Mouse (Mus musculus) adrenal gland, adult (tissue): ENCODE measurements at regions not wholly inside any gene's neighbourhood (a gene's known extent, or its start where the extent isn't known, plus 50 kb on each side); places are given as distances from the start of the nearest gene placed in this dataset.

ENCODE experiments used
- DNase-seq, 2 experiments: peaks; one replicate each; pipeline ENCODE4 v3.0.0; 2022 to 2023; ENCODE audit warnings: low spot score in 1 of 2; ENCODE audit not compliant: inconsistent age in 2 of 2

- DNase-seq, result no peak
Observed at GRCm38 (mm10) chr6:18670677-18671076, 156.0 kb upstream of the Cttnbp2 start.

GRCm38 (mm10) chr6:18674584-18675250 lies 160.1 kb upstream of the Cttnbp2 start:
- peak in 1 of 2 experiments; percentile 3 for DNase-seq

GRCm38 (mm10) chr6:18677131-18677530 lies 162.5 kb upstream of the Cttnbp2 start:
- DNase-seq, result peak in 1 of 2 experiments; percentile 21

DNA sequence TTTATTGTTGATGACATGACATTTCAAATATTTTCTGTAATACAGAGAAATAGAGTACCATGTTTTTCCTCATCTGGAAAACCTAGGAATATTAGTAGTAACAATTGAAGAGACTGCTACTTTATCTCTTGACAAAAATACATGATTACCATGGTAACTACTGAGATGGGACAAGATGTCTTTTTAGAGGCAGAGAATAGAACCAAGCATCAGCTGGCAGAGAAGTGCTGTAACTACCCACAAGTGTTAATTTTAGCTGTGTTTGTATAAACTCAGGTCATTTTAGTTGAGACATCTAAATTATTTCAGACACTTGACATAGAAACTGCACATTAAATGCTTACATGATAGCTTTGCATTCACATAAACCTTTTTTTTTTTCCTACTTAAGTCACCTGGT lies 166.1 kb upstream of the Cttnbp2 start:
- no peak for DNase-seq

DNA sequence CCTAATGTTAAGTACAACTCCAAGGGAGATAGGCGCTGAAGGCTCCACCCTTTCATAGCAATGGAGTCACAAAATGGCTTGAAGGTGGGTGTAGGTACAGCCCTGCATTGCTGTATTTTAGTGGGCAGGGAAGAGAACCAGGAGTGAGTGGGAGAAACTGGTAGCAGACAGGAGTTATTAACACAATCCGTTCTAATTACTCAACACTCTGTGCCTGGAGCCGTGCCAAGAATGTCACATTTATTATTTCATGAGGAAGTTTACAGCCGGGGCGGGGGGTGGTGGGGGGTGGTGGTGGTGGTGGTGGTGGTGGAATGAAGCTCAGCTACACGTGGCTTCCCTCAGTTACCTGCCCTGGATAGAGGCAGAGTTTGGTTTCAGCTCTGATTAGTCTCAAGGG lies 166.3 kb upstream of the Lsm8 start:
- DNase-seq, result no peak

GRCm38 (mm10) chr6:18688652-18689348 lies 159.6 kb upstream of the Lsm8 start:
- DNase-seq, result no peak

GRCm38 (mm10) chr6:18697536-18697935 lies 150.8 kb upstream of the Lsm8 start:
- no peak for DNase-seq

DNA sequence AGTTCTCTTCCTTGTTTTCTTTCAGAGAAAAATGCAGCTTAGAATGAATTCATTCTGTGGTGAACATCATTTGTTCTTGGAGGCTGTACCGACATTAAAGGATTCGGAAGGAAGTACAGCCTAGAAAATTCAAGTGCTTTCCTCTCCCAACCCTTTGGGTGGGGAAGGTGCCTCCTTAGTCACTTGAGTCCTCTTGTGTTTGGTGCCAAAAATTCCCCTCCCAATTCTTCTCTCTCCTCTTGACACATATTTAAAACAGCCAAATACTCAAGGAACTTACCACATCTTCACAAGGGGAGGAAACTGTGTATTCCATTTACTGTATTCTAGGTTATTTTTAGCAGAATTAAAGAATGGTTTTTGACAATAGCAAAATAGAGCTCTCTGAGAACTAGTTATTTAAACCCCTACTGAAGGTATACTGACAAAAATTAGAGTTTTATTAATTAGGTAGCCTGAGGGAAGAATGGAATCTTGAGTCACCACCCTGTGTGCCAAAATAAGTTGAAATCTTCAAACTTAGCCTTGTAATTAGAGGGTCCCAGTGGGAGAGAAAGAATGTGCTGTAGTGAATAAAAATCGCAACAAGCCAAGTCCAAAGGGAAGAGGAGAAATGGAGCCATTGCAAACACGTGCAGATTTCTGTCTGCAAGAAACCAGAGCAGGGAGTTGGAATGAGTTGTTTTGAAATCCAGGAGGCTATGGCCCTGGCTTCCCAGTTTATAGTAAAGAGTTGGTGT lies 149.2 kb upstream of the Lsm8 start:
- DNase-seq, result no peak

GRCm38 (mm10) chr6:18699729-18700386 lies 148.5 kb upstream of the Lsm8 start:
- no peak for DNase-seq

- no peak for DNase-seq
Observed at GRCm38 (mm10) chr6:18710763-18711162, 137.6 kb upstream of the Lsm8 start.

DNA sequence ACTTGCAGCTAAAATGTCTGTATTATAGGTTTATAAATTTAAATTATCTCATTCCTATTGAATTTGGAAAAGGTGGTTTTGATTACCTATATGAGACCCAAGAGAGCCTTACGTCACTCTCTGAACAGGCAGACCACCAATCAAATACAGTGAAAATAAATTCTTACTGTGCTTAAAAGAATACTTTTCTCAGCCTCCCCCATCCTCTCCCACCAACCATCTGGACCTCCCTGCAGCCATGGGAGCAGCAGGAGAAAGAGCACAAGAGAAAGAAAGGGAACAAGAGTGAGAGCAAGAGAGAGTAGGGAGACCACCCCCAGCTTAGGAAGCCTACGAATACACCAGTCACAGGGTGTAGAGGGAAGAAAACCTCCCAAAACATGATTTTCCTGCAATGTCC lies 99.5 kb upstream of the Lsm8 start:
- DNase-seq, result no peak

- no peak for DNase-seq
Observed at GRCm38 (mm10) chr6:18764536-18764935, 83.8 kb upstream of the Lsm8 start.

GRCm38 (mm10) chr6:18795390-18795789 lies 53.0 kb upstream of the Lsm8 start:
- DNase-seq, result no peak

DNA sequence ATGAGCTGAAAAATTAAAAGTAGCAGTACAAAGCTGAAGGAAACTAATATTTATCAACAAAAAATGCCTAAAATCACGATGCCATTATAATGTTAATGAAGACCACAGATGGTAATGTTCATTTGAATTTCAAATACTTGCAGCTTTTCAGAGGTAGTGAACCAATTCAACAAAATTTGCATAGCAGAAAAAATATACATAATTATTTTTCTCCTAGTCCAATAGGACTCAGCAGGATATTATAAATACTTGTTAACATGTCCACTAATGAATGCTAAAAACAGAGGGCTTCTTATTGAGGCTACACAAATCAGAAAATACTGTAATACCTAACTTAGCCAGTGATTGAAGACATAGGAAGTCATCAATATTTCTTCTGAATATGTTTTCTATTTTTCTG lies 52.5 kb upstream of the Lsm8 start:
- no peak for DNase-seq

- DNase-seq, result no peak
Observed at GRCm38 (mm10) chr6:18796540-18796939, 51.8 kb upstream of the Lsm8 start.
